In genomic region chr3:116966225-116966624, GRCm38 (mm10) we compare ENCODE assay signal across 8 mouse cellular contexts. TPM values are rescaled to one million over a fixed set of nuclear protein-coding genes. Genes with fewer than 3 reads are reported as not detected.
DNase-seq lines count a peak whose midpoint lies in the region; ATAC-seq lines count a peak whose summit lies in the region.
"Had no signal": no experiment of that assay in that cellular context is flagged by ENCODE, and none has a peak within 500 bp of the region (broad histone marks: within the 10 kb centered on the region; RNA-seq: fewer than 3 reads in every experiment).

No protein-coding gene starts in this region.

- 0 out of 2 replicates have a peak overlapping the region, but pooled peaks have one; percentile 2 for H3K4me3 ChIP-seq in hindbrain, embryonic 15.5 days
- no peak overlapping the region for H3K4me3 ChIP-seq in midbrain, embryonic 16.5 days (ENCODE audit: low read depth, low read length)

- 20% methylated on average over 4 of the region's 4 CpGs for WGBS in hindbrain, embryonic 15.5 days
- 16% methylated on average over 4 of the region's 4 CpGs for WGBS in midbrain, embryonic 16.5 days

- peak; percentile 69 for ATAC-seq in hindbrain, embryonic 15.5 days (ENCODE audit: low FRiP score, low read depth)
- peak; percentile 62; the same call in 1 of the 2 replicates for ATAC-seq in midbrain, embryonic 16.5 days
- no peak for ATAC-seq in CD4-positive, CD25-positive, alpha-beta regulatory T cell, adult 4 months

- no peak overlapping the region for H3K9ac ChIP-seq in hindbrain, embryonic 15.5 days
- H3K9ac ChIP-seq in midbrain, embryonic 16.5 days (ENCODE audit: low read depth, low read length): no peak overlapping the region

- intact Hi-C loops in left cerebral cortex, postnatal 10 days (cut with DNase I): no loop called here

- H3K27ac ChIP-seq in hindbrain, embryonic 15.5 days (replicated peaks): no peak overlapping the region
- no peak overlapping the region for H3K27ac ChIP-seq in midbrain, embryonic 16.5 days (ENCODE audit: low read length)

- DNase-seq in ES-CJ7 (ENCODE audit: low read depth, low spot score): peak; percentile 72
- DNase-seq in adipocyte (ENCODE audit: low spot score): peak; percentile 72
- peak; percentile 41 to 77 for DNase-seq in frontal cortex, adult 2 months (ENCODE audit: extremely low spot score in 1 of 2, low spot score in 1 of 2)
- peak; percentile 51 to 72 for DNase-seq in left cerebral cortex, postnatal 10 days (ENCODE audit: extremely low spot score in 1 of 2, low spot score in 2 of 2)

- no peaks in the 10 kb centered on the region for H3K9me3 ChIP-seq in hindbrain, embryonic 15.5 days
- no peaks in the 10 kb centered on the region for H3K9me3 ChIP-seq in midbrain, embryonic 16.5 days (replicated peaks; ENCODE audit: control insufficient read depth, low read length, poor library complexity, severe bottlenecking)

- H3K4me2 ChIP-seq in hindbrain, embryonic 15.5 days: peak overlapping the region; percentile 71; the same call in 1 of the 2 replicates
- H3K4me2 ChIP-seq in midbrain, embryonic 16.5 days (ENCODE audit: low read length): no peak overlapping the region; the same call in 1 of the 2 replicates

- no peaks in the 10 kb centered on the region for H3K36me3 ChIP-seq in hindbrain, embryonic 15.5 days
- no peaks in the 10 kb centered on the region for H3K36me3 ChIP-seq in midbrain, embryonic 16.5 days (ENCODE audit: control insufficient read depth, insufficient read depth, low read length)

- no peaks in the 10 kb centered on the region for H3K27me3 ChIP-seq in hindbrain, embryonic 15.5 days
- no peaks in the 10 kb centered on the region for H3K27me3 ChIP-seq in midbrain, embryonic 16.5 days (ENCODE audit: control insufficient read depth, insufficient read depth, low read depth, low read length)

- H3K4me1 ChIP-seq in hindbrain, embryonic 15.5 days (replicated peaks): peaks cover 13% of the 10 kb centered on the region
- peaks cover 15% of the 10 kb centered on the region for H3K4me1 ChIP-seq in midbrain, embryonic 16.5 days (ENCODE audit: control insufficient read depth, insufficient read depth, low read length)

RNA-seq across cellular contexts. Expression of gene 4930455H04Rik, which starts 1.8 kb away (rescaled TPM):
- polyA plus RNA-seq in frontal cortex, adult 2 months (2012; rRNA removed): not detected in 2 replicates
- polyA plus RNA-seq in hindbrain, embryonic 15.5 days (2015; fragmentation: Nextera tagmentation; extraction: Ambion mirVana): not detected in 2 replicates
- total RNA-seq in left cerebral cortex, postnatal 10 days (2021): not detected
- polyA plus RNA-seq in midbrain, embryonic 16.5 days (2015; fragmentation: Nextera tagmentation; extraction: Ambion mirVana): not detected in 2 replicates
- polyA plus RNA-seq in CD4-positive, CD25-positive, alpha-beta regulatory T cell, adult 4 months (2017; shearing (Covaris generic)): not detected
- total RNA-seq: left cerebral cortex, adult 8-10 months had no signal

RNA-seq across cellular contexts. Expression of gene Palmd, which starts 2.6 kb away (rescaled TPM):
- polyA plus RNA-seq in frontal cortex, adult 2 months (2012; rRNA removed): 10.8 and 12.8 TPM in 2 replicates
- polyA plus RNA-seq in hindbrain, embryonic 15.5 days (2015; fragmentation: Nextera tagmentation; extraction: Ambion mirVana): 9.9 and 11.3 TPM in 2 replicates
- 10 to 100 TPM; 22.5 to 22.7 TPM for total RNA-seq in left cerebral cortex, postnatal 10 days (2021)
- polyA plus RNA-seq in midbrain, embryonic 16.5 days (2015; fragmentation: Nextera tagmentation; extraction: Ambion mirVana): 8.8 and 9.2 TPM in 2 replicates
- under 1 TPM in 1 of 2 experiments, not detected in 1; 0.12 TPM for polyA plus RNA-seq in CD4-positive, CD25-positive, alpha-beta regulatory T cell, adult 4 months (2017; shearing (Covaris generic))
